Mouse (Mus musculus) spleen, postnatal 14 days (tissue): ENCODE results near the gene Cpne8.
"Not testable (repeated sequence)": the region's sequence is repeated elsewhere in the genome, so short reads cannot be mapped to it uniquely, and the experiment has no call there.

Experiments used
- DNase-seq, 2 experiments: peaks; one replicate each; pipeline ENCODE4 v3.0.0; 2021 to 2022; ENCODE audit warnings: low spot score in 2 of 2

Gene Cpne8

DNA sequence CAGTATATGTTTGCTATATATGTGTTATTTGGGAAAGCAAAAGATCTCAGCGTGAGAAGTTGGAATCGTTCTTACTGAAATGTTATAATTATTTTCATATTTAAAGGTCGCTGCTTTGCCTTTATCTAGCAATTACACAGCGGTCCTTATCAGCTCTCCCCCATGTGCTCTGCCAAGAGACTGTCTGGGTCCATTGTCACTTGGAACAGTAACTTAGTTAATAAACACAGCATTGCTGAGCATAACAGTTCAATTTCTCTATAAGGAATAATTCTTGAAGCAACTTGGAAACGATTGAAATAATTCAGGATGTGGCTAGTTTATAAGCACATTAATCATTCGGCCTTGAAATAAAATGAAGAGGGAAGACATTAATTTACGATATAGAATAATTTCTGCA, 189.0 kb downstream of the Cpne8 start:
- no peak for DNase-seq

DNA sequence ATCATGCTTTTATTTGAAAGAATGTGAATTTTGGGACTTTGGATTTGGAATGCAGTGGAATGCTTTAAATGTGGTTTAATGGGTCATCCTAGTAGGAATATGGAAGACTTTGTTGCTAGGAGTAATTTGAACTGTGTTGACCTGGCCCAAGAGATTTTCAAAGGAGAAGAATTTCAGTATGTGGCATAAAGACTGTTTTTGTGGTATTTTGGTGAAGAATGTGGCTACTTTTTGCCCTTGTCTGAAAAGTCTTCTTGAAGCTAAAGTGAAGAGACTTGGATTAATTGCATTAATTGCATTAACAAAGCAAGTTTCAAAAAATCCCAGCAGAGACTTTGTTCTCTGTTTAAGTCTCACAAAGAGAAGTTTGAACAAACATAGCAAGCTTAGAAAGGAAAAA, 208.7 kb downstream of the Cpne8 start:
- DNase-seq: not testable (repeated sequence)

DNA sequence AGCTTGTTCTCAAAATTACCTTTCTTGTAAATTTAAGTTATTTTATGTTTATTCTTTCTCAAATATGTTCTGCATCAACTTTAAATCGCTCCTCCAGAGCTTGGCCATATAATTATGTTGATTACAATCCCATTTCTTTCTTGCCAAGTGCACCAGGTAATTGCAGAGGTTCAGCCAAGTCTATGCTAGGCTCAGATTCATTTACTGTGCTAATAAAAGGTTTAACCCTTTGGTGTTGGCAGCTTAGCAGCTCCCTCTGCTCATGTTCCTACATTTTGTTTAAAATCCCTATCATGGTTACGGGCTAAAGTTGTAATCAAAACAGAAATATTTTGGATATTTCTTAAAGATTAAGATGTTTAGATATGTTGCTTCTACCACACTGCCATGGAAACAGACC, 216.0 kb downstream of the Cpne8 start:
- no peak for DNase-seq

DNA sequence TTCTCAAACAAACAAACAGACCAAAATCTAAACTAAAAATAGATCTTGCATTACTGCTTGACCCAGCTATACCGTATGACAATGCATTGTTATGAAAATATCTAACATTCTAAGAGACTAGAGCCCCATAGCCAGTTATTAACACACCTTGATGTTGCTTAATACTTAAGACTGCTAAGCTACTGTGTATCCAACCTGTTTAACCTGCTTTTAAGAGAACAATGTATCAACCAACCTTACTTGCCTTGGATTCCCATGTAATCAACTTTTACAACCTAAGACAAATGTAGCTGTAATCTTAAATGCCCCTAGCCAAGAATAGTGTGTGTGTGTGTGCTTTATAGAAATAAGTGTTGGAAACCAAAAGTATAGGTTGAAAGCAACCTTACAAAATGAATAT, 233.2 kb downstream of the Cpne8 start:
- DNase-seq: no peak
